Mouse (Mus musculus): ENCODE results near the gene Lmod2. TPM values are rescaled to one million over a fixed set of nuclear protein-coding genes. Genes with fewer than 3 reads are reported as not detected.

The Lmod2 gene
- not detected in 2 replicates for polyA plus RNA-seq (2012; ENCODE audit: low replicate concordance)

GRCm38 (mm10) chr6:24597500-24597899 is at the start of gene Lmod2:
TSS of gene Lmod2 (plus strand) at chr6:24597762.

Other genes starting within 250 kb of the Lmod2 start
- gene Iqub, start 82.7 kb upstream of the Lmod2 start, polyA plus RNA-seq (2012; ENCODE audit: low replicate concordance), result not detected in 2 replicates
- gene Ndufa5, start 69.7 kb upstream of the Lmod2 start, polyA plus RNA-seq (2012; ENCODE audit: low replicate concordance), result 1.9 and 3.1 TPM in 2 replicates
- gene Asb15, start 69.6 kb upstream of the Lmod2 start, polyA plus RNA-seq (2012; ENCODE audit: low replicate concordance), result not detected in 2 replicates
- gene Wasl, start 67.2 kb downstream of the Lmod2 start, polyA plus RNA-seq (2012; ENCODE audit: low replicate concordance), result 22.8 and 31.8 TPM in 2 replicates
- gene Hyal6, start 135.5 kb downstream of the Lmod2 start, polyA plus RNA-seq (2012; ENCODE audit: low replicate concordance), result not detected in 2 replicates
- not detected in 2 replicates for gene Hyal4, start 150.6 kb downstream of the Lmod2 start, polyA plus RNA-seq (2012; ENCODE audit: low replicate concordance)
- gene Spam1, start 193.4 kb downstream of the Lmod2 start, polyA plus RNA-seq (2012; ENCODE audit: low replicate concordance), result not detected in 2 replicates

Measured in leukemia stem cell, adult 10-12 weeks (primary cell).